Mouse (Mus musculus) ES-E14 (cell line): ENCODE measurements around the gene Luc7l3. TPM values are rescaled to one million over a fixed set of nuclear protein-coding genes. Genes with fewer than 3 reads are reported as not detected.

ENCODE experiments used
- DNase-seq: peaks from one replicate; pipeline ENCODE4 v3.0.0-alpha.2; 2013; ENCODE audit warnings: low read depth, low spot score
- H3K27ac ChIP-seq: 2 replicates; pipeline ENCODE4 v1.5.1; 2012; ENCODE audit warnings: low read depth, mild to moderate bottlenecking, low read length, moderate library complexity, mixed read lengths; ENCODE audit not compliant: poor library complexity, insufficient read depth, severe bottlenecking
- H3K36me3 ChIP-seq: 2 replicates; pipeline ENCODE4 v1.6.1; 2012; ENCODE audit warnings: mild to moderate bottlenecking, low read length, moderate library complexity, mixed read lengths; ENCODE audit not compliant: control insufficient read depth, poor library complexity, insufficient read depth, severe bottlenecking
- H3K4me1 ChIP-seq, 2 experiments: fragments of 150-350 bp in 1 of 2; sonication (generic) in 1 of 2; 2 replicates each; pipeline ENCODE4 v1.6.1; 2012; ENCODE audit warnings: low read length in 2 of 2, mild to moderate bottlenecking in 1 of 2, mixed read lengths in 1 of 2; ENCODE audit not compliant: control insufficient read depth in 2 of 2, insufficient read depth in 2 of 2, poor library complexity in 1 of 2
- H3K4me3 ChIP-seq, 2 experiments: fragments of 150-350 bp in 1 of 2; sonication (generic) in 1 of 2; 2 replicates each; pipeline ENCODE4 v1.5.1; 2012; ENCODE audit warnings: low read length in 2 of 2, low read depth in 1 of 2, mild to moderate bottlenecking in 1 of 2, mixed read lengths in 1 of 2; ENCODE audit not compliant: insufficient read depth in 1 of 2, poor library complexity in 1 of 2, severe bottlenecking in 1 of 2
- H3K9ac ChIP-seq: 2 replicates; pipeline ENCODE4 v1.6.1; 2012; ENCODE audit warnings: low read depth, mild to moderate bottlenecking, low read length, mixed read lengths; ENCODE audit not compliant: poor library complexity, insufficient read depth, severe bottlenecking
- H3K9me3 ChIP-seq: fragments of 150-350 bp; sonication (generic); 2 replicates; pipeline ENCODE4 v1.6.1; 2012; ENCODE audit warnings: low read depth, mild to moderate bottlenecking, low read length; ENCODE audit not compliant: control insufficient read depth, insufficient read depth
- CHD2 ChIP-seq: IDR thresholded peaks from 2 replicates; pipeline ENCODE4 v1.6.1; 2014; ENCODE audit warnings: mild to moderate bottlenecking, low read depth, low read length, inconsistent platforms
- HCFC1 ChIP-seq: IDR thresholded peaks from 2 replicates; pipeline ENCODE4 v1.6.1; 2012; ENCODE audit warnings: low read length, inconsistent platforms, borderline replicate concordance; ENCODE audit not compliant: insufficient read depth
- MAFK ChIP-seq: IDR thresholded peaks from 2 replicates; pipeline ENCODE4 v1.6.1; 2014; ENCODE audit warnings: mild to moderate bottlenecking, low read depth, low read length, inconsistent platforms; ENCODE audit not compliant: insufficient read depth
- ZC3H11A ChIP-seq: IDR thresholded peaks from 2 replicates; pipeline ENCODE4 v1.6.1; 2012; ENCODE audit warnings: low read depth, mild to moderate bottlenecking, inconsistent platforms, low read length, borderline replicate concordance
- ZNF384 ChIP-seq: IDR thresholded peaks from 2 replicates; pipeline ENCODE4 v1.6.1; 2012; ENCODE audit warnings: low read depth, low read length, inconsistent platforms
- in situ Hi-C, 2 experiments: fragments of 600-800 bp; cut with MboI; formaldehyde crosslinking; loops; one replicate each; pipeline ENCODE4 v1.15.1; 2025; ENCODE audit warnings: low sequenced_read_pairs in 2 of 2, inconsistent platforms in 1 of 2; ENCODE audit not compliant: unreplicated experiment in 2 of 2
- total RNA-seq: library from RNA; depleted of rRNA; stranded (reverse); fragments of 300-350 nt; gene quantifications from 2 replicates; pipeline ENCODE4 v1.2.3, GENCODE M21; 2012

Luc7l3 gene
- total RNA-seq, 1 experiment, result 66.8 TPM

DNA sequence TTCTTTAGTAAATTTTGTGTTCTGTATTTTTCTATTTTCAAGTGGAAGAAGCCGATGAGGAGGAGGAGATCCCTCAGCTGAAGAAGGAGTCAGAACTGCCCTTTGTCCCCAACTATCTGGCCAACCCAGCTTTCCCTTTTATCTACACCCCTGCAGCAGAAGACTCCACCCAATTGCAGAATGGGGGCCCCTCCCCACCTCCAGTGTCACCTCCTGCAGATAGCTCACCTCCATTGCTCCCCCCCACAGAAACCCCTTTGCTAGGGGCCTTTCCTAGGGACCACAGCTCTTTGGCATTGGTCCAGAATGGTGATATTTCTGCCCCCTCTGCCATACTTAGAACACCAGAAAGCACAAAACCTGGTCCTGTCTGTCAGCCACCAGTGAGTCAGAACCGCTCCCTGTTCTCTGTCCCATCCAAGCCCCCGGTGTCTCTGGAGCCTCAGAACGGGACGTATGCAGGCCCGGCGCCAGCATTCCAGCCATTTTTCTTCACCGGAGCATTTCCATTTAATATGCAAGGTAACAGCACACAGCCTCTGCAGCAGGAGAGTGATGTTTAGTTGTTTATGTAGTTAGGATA is 12.7 kb upstream of the Luc7l3 start:
- Histone ChIP-seq H3K36me3 (peaks cover 10% of the 10 kb centered on the region), H3K9me3 (no peaks in the 10 kb centered on the region), H3K4me1 (no peaks in the 10 kb centered on the region), H3K27ac (no peak overlapping the region), H3K9ac (no peak overlapping the region), H3K4me3 (no peak overlapping the region)
- no peak for TF ChIP-seq HCFC1
- TF ChIP-seq ZC3H11A, result no peak
- TF ChIP-seq MAFK, result no peak
- TF ChIP-seq ZNF384, result no peak
- TF ChIP-seq CHD2, result no peak
- in situ Hi-C loops, result loop anchor here in 1 of 2 experiments (10.0 kb wide), 1 partner anchor 150 kb away; the partner anchor contains the start of gene Spata20
- DNase-seq, result no peak

DNA sequence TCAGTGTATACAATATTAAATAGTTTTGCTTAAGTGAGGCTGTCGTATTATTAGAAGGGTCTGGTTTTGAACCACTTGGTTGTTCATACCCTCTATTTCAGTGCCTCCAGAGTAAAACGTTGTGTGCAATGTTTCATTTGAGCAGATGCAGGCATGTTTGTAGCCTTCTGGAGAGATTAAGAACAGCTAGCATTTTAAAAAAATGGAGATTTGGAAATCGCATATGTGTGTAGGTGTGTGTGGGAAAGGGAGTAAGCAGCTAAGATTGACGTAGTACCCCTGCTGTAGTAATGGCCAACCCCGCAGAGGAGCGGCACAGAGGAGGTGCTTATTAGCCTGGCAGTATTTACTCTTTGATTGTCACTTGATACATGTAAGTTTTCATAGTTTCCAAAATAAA is 10.9 kb upstream of the Luc7l3 start:
- Histone ChIP-seq H3K4me1 (no peaks in the 10 kb centered on the region), H3K36me3 (peaks cover 6% of the 10 kb centered on the region), H3K4me3 (no peak overlapping the region), H3K27ac (no peak overlapping the region), H3K9me3 (no peaks in the 10 kb centered on the region), H3K9ac (no peak overlapping the region)
- TF ChIP-seq ZNF384 (no peak), ZC3H11A (no peak), MAFK (no peak), CHD2 (no peak), HCFC1 (no peak)
- in situ Hi-C loops, result loop anchor here in 1 of 2 experiments (10.0 kb wide), 1 partner anchor 152 kb away; the partner anchor contains the start of gene Spata20
- no peak for DNase-seq

DNA sequence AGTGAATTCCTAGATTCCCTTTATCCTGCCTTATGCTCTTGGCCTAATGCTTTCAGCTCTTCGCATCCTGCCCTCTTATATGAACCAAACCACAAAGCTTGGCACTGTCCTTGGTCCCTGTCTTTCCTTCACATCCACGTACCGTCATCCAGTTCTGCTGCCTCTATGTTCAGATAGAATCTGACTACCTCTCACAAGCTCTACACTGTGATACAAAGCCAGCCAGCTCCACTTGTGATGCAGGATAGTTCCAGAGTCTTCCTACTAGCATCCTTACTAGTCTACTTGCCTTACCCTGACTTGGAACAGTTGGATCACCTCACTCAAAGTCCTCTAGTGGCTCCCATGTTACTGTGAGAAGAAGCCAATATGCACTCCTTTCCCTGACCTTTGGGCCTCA is 8.4 kb upstream of the Luc7l3 start:
- no peak for TF ChIP-seq HCFC1
- TF ChIP-seq MAFK, result no peak
- TF ChIP-seq ZC3H11A, result no peak
- no peak for TF ChIP-seq ZNF384
- no peak for TF ChIP-seq CHD2
- no peaks in the 10 kb centered on the region for H3K4me1 ChIP-seq
- DNase-seq, result no peak
- in situ Hi-C loops, result loop anchor here in 1 of 2 experiments (10.0 kb wide), 1 partner anchor 155 kb away; the partner anchor contains the start of gene Spata20
- no peak overlapping the region for H3K9ac ChIP-seq
- H3K9me3 ChIP-seq, result no peaks in the 10 kb centered on the region
- peaks cover 6% of the 10 kb centered on the region for H3K36me3 ChIP-seq
- no peak overlapping the region for H3K27ac ChIP-seq
- H3K4me3 ChIP-seq, result no peak overlapping the region

DNA sequence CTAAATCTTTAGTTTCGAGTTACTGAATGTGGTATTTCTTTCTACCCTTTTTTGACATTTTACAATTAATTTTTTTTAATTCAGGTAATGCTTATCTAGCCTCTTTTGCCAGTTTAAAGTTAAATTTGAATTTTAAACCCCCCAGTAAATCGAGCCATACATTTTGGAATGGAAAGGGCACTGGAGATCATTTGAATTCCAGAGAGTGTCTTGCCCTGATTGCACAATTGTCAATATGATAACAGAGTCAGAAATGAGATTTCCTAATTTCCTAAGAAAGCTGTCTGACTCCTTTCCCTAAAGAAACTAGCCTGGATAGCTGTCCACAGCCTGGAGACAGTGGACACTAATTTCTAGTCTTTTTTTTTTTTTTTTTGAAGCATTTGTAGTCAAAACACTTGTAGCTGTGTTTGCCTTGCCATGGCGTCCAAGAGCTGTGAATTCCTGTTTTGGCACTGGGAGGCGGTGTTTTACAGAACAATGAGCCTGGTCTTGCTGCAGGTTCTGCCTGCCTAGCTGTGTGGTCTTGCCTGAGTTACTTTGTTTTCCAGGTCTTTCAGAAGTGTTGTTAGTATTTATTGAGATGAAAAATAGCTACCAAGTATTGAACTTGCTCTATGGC is 7.6 kb upstream of the Luc7l3 start:
- in situ Hi-C loops, result no loop called here
- no peaks in the 10 kb centered on the region for H3K4me1 ChIP-seq
- H3K27ac ChIP-seq, result no peak overlapping the region
- no peaks in the 10 kb centered on the region for H3K9me3 ChIP-seq
- no peak for DNase-seq
- H3K36me3 ChIP-seq, result peaks cover 2% of the 10 kb centered on the region
- TF ChIP-seq ZC3H11A, result no peak
- TF ChIP-seq ZNF384, result peak; percentile 78
- H3K9ac ChIP-seq, result no peak overlapping the region
- H3K4me3 ChIP-seq, result no peak overlapping the region

DNA sequence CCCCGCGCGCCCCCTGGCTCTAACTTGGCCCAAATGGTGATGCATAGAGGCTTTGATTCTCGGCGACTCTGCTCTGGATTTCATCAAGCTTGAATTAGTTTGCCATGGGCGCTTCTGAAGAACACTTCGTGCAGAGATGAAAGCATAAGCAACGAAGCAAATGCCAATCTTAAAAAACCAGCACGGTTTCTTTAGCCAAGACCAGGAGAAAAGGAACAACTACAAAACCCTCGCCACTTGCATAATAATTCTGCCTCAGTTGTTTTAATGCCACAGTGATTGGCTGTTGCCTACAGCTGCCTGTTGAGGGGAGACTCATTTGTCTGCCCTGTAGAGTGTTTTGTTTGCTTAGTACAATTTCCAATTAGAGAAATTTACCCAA is 6.8 kb upstream of the Luc7l3 start:
- Histone ChIP-seq H3K9ac (no peak overlapping the region; the same call in 1 of the 2 replicates), H3K27ac (peak overlapping the region; percentile 49; the same call in 1 of the 2 replicates), H3K36me3 (no peaks in the 10 kb centered on the region), H3K4me1 (no peaks in the 10 kb centered on the region), H3K4me3 (peak overlapping the region; percentile 75 to 82), H3K9me3 (no peaks in the 10 kb centered on the region)
- in situ Hi-C loops, result no loop called here
- no peak for DNase-seq
- TF ChIP-seq MAFK (no peak), ZC3H11A (no peak), ZNF384 (no peak), HCFC1 (no peak), CHD2 (no peak)
